Mouse (Mus musculus): Measurements from ENCODE around the gene Fam207a. TPM values are rescaled to one million over a fixed set of nuclear protein-coding genes. Genes with fewer than 3 reads are reported as not detected.

Fam207a gene
- polyA plus RNA-seq (2016; fragmentation: Nextera tagmentation; extraction: Ambion mirVana): 48.8 and 51.0 TPM in 2 replicates

DNA sequence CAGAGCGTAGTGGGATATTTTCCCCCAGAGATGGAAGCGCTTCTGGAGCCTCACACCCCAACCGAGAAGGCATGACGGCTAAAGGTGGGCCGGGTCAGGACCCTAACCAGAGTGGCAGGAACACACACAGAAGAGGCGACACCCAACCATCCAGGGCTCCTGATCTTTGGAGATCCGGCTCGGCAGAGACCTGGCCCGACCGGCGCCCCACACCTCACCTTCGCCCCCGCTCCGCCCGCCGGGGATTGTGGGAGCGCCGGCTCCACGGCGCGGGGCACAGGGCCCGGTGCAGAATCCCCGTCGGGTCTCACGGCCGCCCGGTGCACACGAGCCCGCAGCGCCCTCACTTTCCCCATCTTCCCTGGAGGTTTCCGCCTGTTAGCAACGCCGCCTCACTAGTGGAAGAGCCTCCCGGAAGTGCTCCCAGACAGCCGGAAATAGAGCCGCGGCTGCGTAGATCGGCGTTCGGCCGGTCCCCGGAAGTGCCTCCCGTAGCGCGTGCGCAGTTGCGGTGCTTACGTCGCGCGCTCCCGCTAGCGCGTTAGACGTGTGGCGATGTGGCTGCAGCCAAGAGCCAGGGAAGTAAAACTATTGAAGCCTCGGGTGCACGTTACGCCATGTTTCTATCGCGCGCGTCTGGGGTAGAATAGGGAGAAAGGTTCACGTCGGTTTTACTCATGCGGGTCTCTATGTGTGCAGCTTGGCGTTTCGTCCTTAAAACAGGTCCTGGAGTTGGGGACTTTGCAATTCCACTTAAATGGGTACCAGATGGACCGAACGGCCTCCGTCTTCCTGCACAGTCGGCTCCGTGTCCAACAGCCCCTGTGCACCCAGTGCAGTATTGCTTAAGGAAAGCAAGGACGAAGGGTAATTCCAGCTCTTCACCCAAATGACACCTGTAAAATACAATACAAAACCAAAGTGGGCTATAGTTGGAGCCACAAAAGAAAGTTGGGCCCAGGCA is at the start of gene Fam207a:
TSS of gene Fam207a (minus strand) at position 401 of the 964 bp plus-strand sequence.
- H3K4me2 ChIP-seq (replicated peaks): peak within 1 kb of the TSS; percentile 85
- H3K4me3 ChIP-seq: peak within 1 kb of the TSS; percentile 92
- under 1% methylated on average over 75 of the region's 75 CpGs for WGBS

DNA sequence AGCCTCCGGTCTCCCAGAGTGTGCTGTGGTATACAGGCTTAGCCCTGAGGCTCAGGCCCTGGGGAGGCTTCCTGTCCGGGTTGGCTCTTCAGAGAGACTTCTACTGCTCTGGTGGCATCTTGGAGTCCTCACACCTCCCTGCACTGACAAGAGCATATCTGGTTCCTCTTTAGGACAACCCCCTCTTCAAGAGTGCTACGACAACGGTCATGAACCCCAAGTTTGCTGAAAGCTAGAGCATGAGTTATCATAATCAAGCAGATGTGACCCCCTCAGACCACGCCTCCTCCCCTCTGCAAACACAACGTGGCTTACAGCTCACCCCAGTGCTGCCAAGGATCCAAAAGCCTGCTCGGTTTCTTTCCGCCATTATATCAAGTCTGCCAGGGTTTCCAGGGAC is 49.4 kb upstream of the Fam207a start:
- no peak overlapping the region for H3K4me2 ChIP-seq (replicated peaks)
- no peaks in the 10 kb centered on the region for H3K27me3 ChIP-seq
- H3K27ac ChIP-seq: no peak overlapping the region
- WGBS: 78% methylated on average over 8 of the region's 8 CpGs
- no peak for ATAC-seq (ENCODE audit: insufficient number of reproducible peaks, insufficient read depth, low FRiP score, low TSS enrichment)
- no peak overlapping the region for H3K4me3 ChIP-seq
- no peak overlapping the region for H3K9ac ChIP-seq
- H3K9me3 ChIP-seq: no peaks in the 10 kb centered on the region
- no peaks in the 10 kb centered on the region for H3K36me3 ChIP-seq
- H3K4me1 ChIP-seq: 0 out of 2 replicates have a peak, but pooled peaks cover 2% of the 10 kb centered on the region

More for the DNA sequence above, at the start of gene Fam207a:
- H3K9ac ChIP-seq: peak within 1 kb of the TSS; percentile 90
- peak within 1 kb of the TSS; percentile 80 for H3K27ac ChIP-seq
- peaks cover 34% of the 10 kb centered on the region for H3K36me3 ChIP-seq
- H3K4me1 ChIP-seq: peaks cover 26% of the 10 kb centered on the region
- H3K9me3 ChIP-seq: no peaks in the 10 kb centered on the region
- peak; percentile 88 for ATAC-seq (ENCODE audit: insufficient number of reproducible peaks, insufficient read depth, low FRiP score, low TSS enrichment)
- H3K27me3 ChIP-seq: no peaks in the 10 kb centered on the region

GRCm38 (mm10) chr10:77561508-77561907 is 45.9 kb upstream of the Fam207a start:
- Histone ChIP-seq H3K9ac (no peak overlapping the region), H3K4me2 (replicated peaks) (no peak overlapping the region), H3K36me3 (no peaks in the 10 kb centered on the region), H3K9me3 (no peaks in the 10 kb centered on the region), H3K27me3 (no peaks in the 10 kb centered on the region), H3K27ac (no peak overlapping the region), H3K4me3 (no peak overlapping the region), H3K4me1 (no peaks in the 10 kb centered on the region)
- no peak for ATAC-seq (ENCODE audit: insufficient number of reproducible peaks, insufficient read depth, low FRiP score, low TSS enrichment)
- 80% methylated on average over 2 of the region's 2 CpGs for WGBS

DNA sequence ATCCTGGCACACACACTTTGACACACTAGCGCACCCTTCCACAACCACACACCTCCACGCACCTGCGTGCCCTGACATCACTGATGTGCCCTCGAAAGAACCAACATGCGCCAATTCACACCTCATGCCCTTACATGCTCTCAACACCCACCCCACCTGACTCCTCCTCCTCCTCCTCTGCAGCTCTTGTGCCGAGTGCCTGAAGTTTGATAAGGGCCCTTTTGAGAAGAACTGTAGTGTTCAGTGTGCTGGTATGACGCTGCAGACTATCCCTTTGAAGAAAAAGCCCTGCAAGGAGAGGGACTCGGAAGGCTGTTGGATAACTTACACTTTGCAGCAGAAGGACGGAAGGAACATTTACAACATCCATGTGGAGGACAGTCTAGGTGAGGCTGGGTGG is 45.2 kb upstream of the Fam207a start:
- Histone ChIP-seq H3K4me2 (replicated peaks) (no peak overlapping the region), H3K27me3 (no peaks in the 10 kb centered on the region), H3K36me3 (no peaks in the 10 kb centered on the region), H3K27ac (no peak overlapping the region), H3K9ac (no peak overlapping the region), H3K4me1 (no peaks in the 10 kb centered on the region), H3K4me3 (no peak overlapping the region), H3K9me3 (no peaks in the 10 kb centered on the region)
- ATAC-seq (ENCODE audit: insufficient number of reproducible peaks, insufficient read depth, low FRiP score, low TSS enrichment): no peak
- 86% methylated on average over 9 of the region's 9 CpGs for WGBS

DNA sequence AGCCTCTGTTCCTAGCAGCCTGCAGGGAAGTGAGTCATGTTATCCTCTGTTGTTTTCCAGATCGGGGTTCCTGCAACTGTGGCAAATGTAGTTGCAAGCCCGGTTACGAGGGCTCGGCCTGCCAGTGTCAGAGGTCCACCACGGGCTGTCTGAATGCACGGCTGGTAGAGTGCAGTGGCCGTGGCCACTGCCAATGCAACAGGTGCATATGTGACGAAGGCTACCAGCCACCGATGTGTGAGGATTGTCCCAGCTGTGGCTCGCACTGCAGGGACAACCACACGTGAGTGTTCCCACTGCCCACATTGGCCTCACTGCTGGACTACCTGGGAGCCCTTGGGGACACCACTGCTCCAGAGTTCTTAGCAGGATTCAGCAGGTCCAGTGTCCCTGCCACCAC is 44.5 kb upstream of the Fam207a start:
- no peak overlapping the region for H3K4me2 ChIP-seq (replicated peaks)
- H3K4me3 ChIP-seq: no peak overlapping the region
- no peaks in the 10 kb centered on the region for H3K36me3 ChIP-seq
- no peak for ATAC-seq (ENCODE audit: insufficient number of reproducible peaks, insufficient read depth, low FRiP score, low TSS enrichment)
- no peaks in the 10 kb centered on the region for H3K4me1 ChIP-seq
- H3K9ac ChIP-seq: no peak overlapping the region
- no peaks in the 10 kb centered on the region for H3K9me3 ChIP-seq
- no peak overlapping the region for H3K27ac ChIP-seq
- H3K27me3 ChIP-seq: no peaks in the 10 kb centered on the region
- WGBS: 81% methylated on average over 11 of the region's 11 CpGs

DNA sequence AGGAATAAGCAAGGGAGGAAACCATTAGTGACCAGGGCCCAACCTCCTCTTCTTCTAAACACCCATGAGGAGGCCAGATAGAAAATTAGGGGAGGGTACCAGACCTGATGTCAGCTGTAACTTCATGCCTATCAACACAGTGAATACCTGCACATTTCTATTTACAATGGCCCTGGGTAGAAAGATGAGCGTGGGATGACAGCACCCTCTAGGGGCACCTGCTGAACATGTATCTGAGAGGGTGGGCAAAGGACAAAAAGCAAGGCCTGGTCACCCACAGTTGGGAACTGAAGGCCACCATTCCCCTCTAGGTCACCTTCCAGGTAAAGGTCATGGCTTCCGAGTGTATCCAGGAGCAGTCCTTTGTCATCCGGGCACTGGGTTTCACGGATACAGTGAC is 42.1 kb upstream of the Fam207a start:
- no peaks in the 10 kb centered on the region for H3K4me1 ChIP-seq
- ATAC-seq (ENCODE audit: insufficient number of reproducible peaks, insufficient read depth, low FRiP score, low TSS enrichment): no peak
- H3K27ac ChIP-seq: no peak overlapping the region
- no peak overlapping the region for H3K4me2 ChIP-seq (replicated peaks)
- no peaks in the 10 kb centered on the region for H3K36me3 ChIP-seq
- no peak overlapping the region for H3K9ac ChIP-seq
- H3K9me3 ChIP-seq: no peaks in the 10 kb centered on the region
- H3K4me3 ChIP-seq: no peak overlapping the region
- H3K27me3 ChIP-seq: no peaks in the 10 kb centered on the region
- WGBS: 85% methylated on average over 4 of the region's 4 CpGs

DNA sequence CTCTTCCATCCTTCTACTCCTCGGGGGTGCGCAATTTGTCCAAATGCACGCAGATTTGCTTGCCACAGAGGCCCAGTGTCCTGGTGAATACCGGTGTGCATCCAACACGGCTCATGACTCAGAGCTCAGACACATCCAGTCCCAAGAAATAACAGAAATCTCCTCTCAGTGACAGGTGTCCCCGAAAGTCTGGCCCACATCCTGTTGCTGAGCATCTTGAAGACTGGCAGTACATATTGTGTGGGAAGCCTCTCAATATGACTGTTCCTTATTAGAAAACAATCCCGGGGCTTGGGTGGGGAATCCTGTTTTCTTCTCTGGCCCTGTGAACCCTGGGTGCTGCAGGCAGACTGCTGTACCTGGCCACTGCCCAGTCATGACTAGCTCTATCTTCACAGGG is 41.0 kb upstream of the Fam207a start:
- Histone ChIP-seq H3K27ac (no peak overlapping the region), H3K27me3 (no peaks in the 10 kb centered on the region), H3K36me3 (no peaks in the 10 kb centered on the region), H3K9me3 (no peaks in the 10 kb centered on the region), H3K9ac (no peak overlapping the region), H3K4me3 (no peak overlapping the region), H3K4me1 (no peaks in the 10 kb centered on the region), H3K4me2 (replicated peaks) (no peak overlapping the region)
- 86% methylated on average over 7 of the region's 7 CpGs for WGBS
- ATAC-seq (ENCODE audit: insufficient number of reproducible peaks, insufficient read depth, low FRiP score, low TSS enrichment): no peak

DNA sequence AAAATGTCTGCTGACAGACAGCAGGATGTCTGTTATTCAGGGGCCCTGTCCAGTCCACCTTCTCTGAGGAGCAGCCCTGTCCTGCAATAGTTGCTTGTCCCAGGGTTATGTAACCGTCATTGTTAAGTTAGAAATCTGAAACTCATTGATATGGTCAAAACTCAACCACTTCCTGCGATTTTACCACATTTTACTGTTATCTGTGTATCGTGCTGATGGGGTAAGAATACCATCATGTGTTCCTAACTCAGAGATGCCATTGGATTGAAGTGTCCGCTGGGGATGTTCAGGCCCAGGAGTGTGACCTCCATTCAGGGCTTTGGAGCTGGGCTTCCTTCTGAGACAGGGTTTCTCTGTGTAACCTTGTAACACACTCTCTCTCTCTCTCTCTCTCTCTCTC is 39.3 kb upstream of the Fam207a start:
- Histone ChIP-seq H3K27me3 (no peaks in the 10 kb centered on the region), H3K4me2 (replicated peaks) (no peak overlapping the region), H3K4me3 (no peak overlapping the region), H3K36me3 (no peaks in the 10 kb centered on the region), H3K27ac (no peak overlapping the region), H3K9me3 (no peaks in the 10 kb centered on the region), H3K4me1 (0 out of 2 replicates have a peak, but pooled peaks cover 3% of the 10 kb centered on the region), H3K9ac (no peak overlapping the region)
- 83% methylated on average over 4 of the region's 4 CpGs for WGBS
- ATAC-seq (ENCODE audit: insufficient number of reproducible peaks, insufficient read depth, low FRiP score, low TSS enrichment): no peak

DNA sequence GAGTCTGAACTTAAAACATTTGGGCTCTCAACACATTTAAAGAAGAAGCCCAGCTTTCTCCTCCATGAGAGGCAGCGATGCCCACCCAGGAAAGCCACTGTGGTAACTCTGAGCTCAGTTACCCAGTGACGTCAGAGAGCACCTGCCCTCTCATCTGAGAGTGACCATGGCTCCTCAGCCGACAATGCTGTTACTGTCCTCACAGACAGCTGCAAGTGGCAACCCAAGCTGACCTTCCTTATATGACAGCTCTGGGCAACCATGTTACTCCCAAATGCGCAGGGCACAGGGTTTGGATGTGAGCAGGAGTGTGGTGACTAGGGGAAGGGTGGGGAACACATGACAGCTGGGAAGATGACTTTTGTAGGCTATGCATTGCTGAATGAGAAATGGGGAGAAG is 37.7 kb upstream of the Fam207a start:
- H3K9ac ChIP-seq: no peak overlapping the region
- no peaks in the 10 kb centered on the region for H3K27me3 ChIP-seq
- 75% methylated on average over 4 of the region's 4 CpGs for WGBS

GRCm38 (mm10) chr10:77552162-77552561 is 36.6 kb upstream of the Fam207a start:
- no peak overlapping the region for H3K4me2 ChIP-seq (replicated peaks)
- no peaks in the 10 kb centered on the region for H3K27me3 ChIP-seq
- no peak overlapping the region for H3K27ac ChIP-seq
- 85% methylated on average over 5 of the region's 5 CpGs for WGBS
- no peaks in the 10 kb centered on the region for H3K9me3 ChIP-seq
- no peaks in the 10 kb centered on the region for H3K36me3 ChIP-seq
- 0 out of 2 replicates have a peak, but pooled peaks cover 3% of the 10 kb centered on the region for H3K4me1 ChIP-seq
- no peak overlapping the region for H3K9ac ChIP-seq
- H3K4me3 ChIP-seq: no peak overlapping the region
- ATAC-seq (ENCODE audit: insufficient number of reproducible peaks, insufficient read depth, low FRiP score, low TSS enrichment): no peak

More for the DNA sequence above, 37.7 kb upstream of the Fam207a start:
- 0 out of 2 replicates have a peak, but pooled peaks cover 3% of the 10 kb centered on the region for H3K4me1 ChIP-seq
- H3K4me3 ChIP-seq: no peak overlapping the region
- no peak overlapping the region for H3K4me2 ChIP-seq (replicated peaks)
- no peaks in the 10 kb centered on the region for H3K9me3 ChIP-seq
- no peaks in the 10 kb centered on the region for H3K36me3 ChIP-seq
- no peak for ATAC-seq (ENCODE audit: insufficient number of reproducible peaks, insufficient read depth, low FRiP score, low TSS enrichment)
- no peak overlapping the region for H3K27ac ChIP-seq

DNA sequence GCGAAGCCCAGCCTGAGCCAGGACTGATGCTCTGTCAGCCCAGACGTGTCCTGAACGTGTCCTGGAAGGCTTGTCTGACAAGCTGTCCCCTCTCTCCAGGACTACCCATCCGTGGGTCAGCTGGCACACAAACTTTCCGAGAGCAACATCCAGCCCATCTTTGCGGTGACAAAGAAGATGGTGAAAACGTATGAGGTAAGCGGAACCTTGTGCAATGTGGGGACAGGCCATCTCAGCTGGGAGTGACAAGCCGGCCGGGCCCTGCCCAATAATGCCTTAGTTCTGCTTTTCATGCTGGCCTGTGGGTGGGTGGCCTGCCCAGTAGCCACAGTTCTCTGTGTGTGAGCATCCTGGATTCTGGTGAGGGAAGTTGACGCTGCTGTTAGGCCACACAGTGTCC is 35.3 kb upstream of the Fam207a start:
- 69% methylated on average over 11 of the region's 11 CpGs for WGBS
- H3K27ac ChIP-seq: no peak overlapping the region
- ATAC-seq (ENCODE audit: insufficient number of reproducible peaks, insufficient read depth, low FRiP score, low TSS enrichment): no peak
- H3K4me3 ChIP-seq: no peak overlapping the region
- H3K4me2 ChIP-seq (replicated peaks): no peak overlapping the region
- 0 out of 2 replicates have a peak, but pooled peaks cover 3% of the 10 kb centered on the region for H3K4me1 ChIP-seq
- H3K9ac ChIP-seq: no peak overlapping the region
- H3K27me3 ChIP-seq: no peaks in the 10 kb centered on the region
- H3K36me3 ChIP-seq: no peaks in the 10 kb centered on the region
- no peaks in the 10 kb centered on the region for H3K9me3 ChIP-seq

GRCm38 (mm10) chr10:77548576-77548975 is 33.0 kb upstream of the Fam207a start:
- Histone ChIP-seq H3K4me1 (0 out of 2 replicates have a peak, but pooled peaks cover 3% of the 10 kb centered on the region), H3K9me3 (no peaks in the 10 kb centered on the region), H3K36me3 (no peaks in the 10 kb centered on the region), H3K4me3 (no peak overlapping the region), H3K4me2 (replicated peaks) (no peak overlapping the region), H3K27me3 (no peaks in the 10 kb centered on the region), H3K27ac (no peak overlapping the region), H3K9ac (no peak overlapping the region)
- 85% methylated on average over 10 of the region's 10 CpGs for WGBS
- no peak for ATAC-seq (ENCODE audit: insufficient number of reproducible peaks, insufficient read depth, low FRiP score, low TSS enrichment)

Measured in embryonic facial prominence, embryonic 12.5 days (tissue).